Mouse (Mus musculus) C2C12 (cell line): Measurements from ENCODE around the gene Rplp2. TPM values are rescaled to one million over a fixed set of nuclear protein-coding genes. Genes with fewer than 3 reads are reported as not detected.
A peak's percentile ranks its signal among the peaks of the same experiment; 100 is the strongest.

Source experiments
- H3K27me3 ChIP-seq: one replicate; pipeline ENCODE4 v1.6.1; 2011; ENCODE audit not compliant: control insufficient read depth, insufficient read depth, insufficient read length
- H3K36me3 ChIP-seq: one replicate; pipeline ENCODE4 v1.6.1; 2011; ENCODE audit not compliant: control insufficient read depth, insufficient read depth
- H3K4me3 ChIP-seq: one replicate; pipeline ENCODE4 v1.5.1; 2011; ENCODE audit warnings: mild to moderate bottlenecking, control low read depth; ENCODE audit not compliant: poor library complexity, insufficient read depth, severe bottlenecking
- H3K79me2 ChIP-seq: one replicate; pipeline ENCODE4 v1.6.1; 2011; ENCODE audit not compliant: control insufficient read depth, insufficient read depth
- H3K79me3 ChIP-seq: one replicate; pipeline ENCODE4 v1.6.1; 2011; ENCODE audit warnings: low read depth, control low read depth
- H3ac ChIP-seq: one replicate; pipeline ENCODE3; 2011; ENCODE audit warnings: low read depth; ENCODE audit not compliant: control insufficient read depth, insufficient read length
- CEBPB ChIP-seq: IDR thresholded peaks from one replicate; pipeline ENCODE4 v1.6.1; 2011; ENCODE audit warnings: low read depth, mild to moderate bottlenecking, control low read depth, moderate library complexity
- CTCF ChIP-seq: IDR thresholded peaks from one replicate; pipeline ENCODE4 v1.5.1; 2011; ENCODE audit not compliant: control insufficient read depth, insufficient read depth, insufficient read length
- FOSL1 ChIP-seq: IDR thresholded peaks from one replicate; pipeline ENCODE4 v1.8.0; 2011; ENCODE audit warnings: mild to moderate bottlenecking, low read length; ENCODE audit not compliant: poor library complexity, insufficient read depth, severe bottlenecking
- MAX ChIP-seq: IDR thresholded peaks from one replicate; pipeline ENCODE4 v1.6.1; 2011; ENCODE audit warnings: mild to moderate bottlenecking, control low read depth
- MYOD1 ChIP-seq: IDR thresholded peaks from one replicate; pipeline ENCODE4 v1.6.1; 2011; ENCODE audit warnings: low read depth; ENCODE audit not compliant: control insufficient read depth, insufficient read length
- MYOG ChIP-seq: IDR thresholded peaks from one replicate; pipeline ENCODE4 v1.6.1; 2011; ENCODE audit not compliant: control insufficient read depth, insufficient read length; ENCODE audit errors: extremely low read depth
- USF1 ChIP-seq: IDR thresholded peaks from one replicate; pipeline ENCODE4 v1.6.1; 2011; ENCODE audit warnings: low read depth, mild to moderate bottlenecking, control low read depth, moderate library complexity
- polyA plus RNA-seq: library from polyadenylated mRNA; unstranded; fragments of >200 nt; fragmentation: generic; extraction: Trizol; gene quantifications from one replicate; pipeline ENCODE4 v1.2.1, GENCODE M21; 2012; ENCODE audit warnings: missing spikeins

The Rplp2 gene
- polyA plus RNA-seq, 1 experiment = 4,785 TPM

DNA sequence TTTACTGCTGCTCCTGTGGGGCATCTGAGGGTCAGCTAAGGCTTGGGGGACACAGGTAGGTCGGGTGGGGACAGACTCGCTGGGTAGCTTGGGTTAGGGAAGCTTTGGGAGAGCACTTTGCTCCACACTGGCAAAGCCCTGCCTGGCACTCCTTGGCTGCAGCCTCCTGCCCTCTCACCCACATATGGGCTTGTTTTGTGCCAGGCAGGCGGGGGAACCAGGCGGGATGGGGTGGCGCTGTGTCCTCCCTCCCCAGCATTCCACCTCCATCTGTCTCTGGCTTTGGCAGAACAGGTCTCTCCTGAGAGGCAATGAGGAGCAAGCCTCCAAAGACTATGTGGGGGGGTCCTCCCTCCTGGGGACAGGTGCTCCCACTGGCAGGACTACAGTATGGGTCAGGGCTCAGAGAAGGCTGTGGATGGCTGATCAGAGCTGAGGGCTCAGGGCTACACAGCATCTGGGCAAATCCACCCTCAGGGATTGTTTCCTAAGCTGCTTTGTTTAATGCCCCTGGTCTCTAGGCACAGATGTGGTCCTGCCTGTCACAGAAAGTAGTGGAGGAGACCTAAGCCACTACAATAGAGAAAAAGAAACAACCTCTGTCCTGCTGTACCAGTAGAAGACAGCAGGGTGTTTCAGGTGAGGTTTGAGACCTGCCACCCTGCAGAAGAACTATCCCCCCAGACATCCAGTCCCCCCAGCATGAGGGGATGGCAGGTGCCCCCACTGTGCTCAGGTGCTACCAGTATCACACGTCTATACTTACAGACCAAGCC, 14.2 kb upstream of the Rplp2 start:
- Histone ChIP-seq H3K36me3 (peaks cover 7% of the 10 kb centered on the region), H3K79me2 (peaks cover 28% of the 10 kb centered on the region), H3K4me3 (no peak overlapping the region), H3K27me3 (no peaks in the 10 kb centered on the region), H3ac (no peak overlapping the region), H3K79me3 (peaks cover 7% of the 10 kb centered on the region)
- TF ChIP-seq CTCF = no peak
- no peak for TF ChIP-seq FOSL1
- no peak for TF ChIP-seq MAX
- no peak for TF ChIP-seq CEBPB
- no peak for TF ChIP-seq USF1
- no peak for TF ChIP-seq MYOG

GRCm38 (mm10) chr7:141433517-141434400, 13.4 kb upstream of the Rplp2 start:
- Histone ChIP-seq H3ac (no peak overlapping the region), H3K79me3 (peaks cover 7% of the 10 kb centered on the region), H3K36me3 (peaks cover 15% of the 10 kb centered on the region), H3K27me3 (no peaks in the 10 kb centered on the region), H3K4me3 (no peak overlapping the region), H3K79me2 (peaks cover 28% of the 10 kb centered on the region)
- TF ChIP-seq CTCF (no peak), FOSL1 (no peak), MYOD1 (no peak), MYOG (no peak), CEBPB (no peak), MAX (no peak), USF1 (no peak)

DNA sequence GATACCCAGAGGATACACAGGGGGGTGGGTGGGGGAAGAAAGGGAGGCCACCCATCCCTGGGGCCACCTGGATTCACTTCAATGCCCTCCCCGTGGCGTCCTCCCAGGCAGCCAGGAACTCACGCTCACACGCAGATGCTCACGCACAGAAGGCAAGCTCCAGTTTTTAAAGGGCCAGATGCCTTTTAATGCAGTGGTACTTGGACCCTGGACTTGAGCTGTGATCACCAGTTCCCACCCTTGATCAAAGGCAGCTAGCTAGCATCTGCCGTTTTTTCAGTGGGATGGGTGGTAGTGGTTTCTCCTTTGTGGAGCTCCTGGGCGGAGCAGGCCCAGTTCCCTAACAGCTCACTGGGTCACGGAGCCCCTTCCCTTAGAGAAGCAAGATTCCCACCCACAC, 12.7 kb upstream of the Rplp2 start:
- peaks cover 21% of the 10 kb centered on the region for H3K36me3 ChIP-seq
- peaks cover 28% of the 10 kb centered on the region for H3K79me2 ChIP-seq
- H3K79me3 ChIP-seq = peaks cover 7% of the 10 kb centered on the region
- no peak overlapping the region for H3K4me3 ChIP-seq
- TF ChIP-seq CEBPB = no peak
- TF ChIP-seq MYOG = no peak
- TF ChIP-seq MYOD1 = no peak
- TF ChIP-seq MAX = no peak
- TF ChIP-seq FOSL1 = no peak
- TF ChIP-seq CTCF = no peak
- TF ChIP-seq USF1 = no peak
- no peak overlapping the region for H3ac ChIP-seq
- H3K27me3 ChIP-seq = no peaks in the 10 kb centered on the region

GRCm38 (mm10) chr7:141435129-141435855, 11.9 kb upstream of the Rplp2 start:
- Histone ChIP-seq H3K79me3 (peaks cover 7% of the 10 kb centered on the region), H3K27me3 (no peaks in the 10 kb centered on the region), H3K36me3 (peaks cover 27% of the 10 kb centered on the region), H3K79me2 (peaks cover 28% of the 10 kb centered on the region), H3ac (peak overlapping the region; percentile 43), H3K4me3 (peak overlapping the region; percentile 11)
- TF ChIP-seq MYOD1 (no peak), USF1 (no peak), CTCF (no peak), MYOG (no peak), MAX (no peak), FOSL1 (no peak), CEBPB (no peak)

DNA sequence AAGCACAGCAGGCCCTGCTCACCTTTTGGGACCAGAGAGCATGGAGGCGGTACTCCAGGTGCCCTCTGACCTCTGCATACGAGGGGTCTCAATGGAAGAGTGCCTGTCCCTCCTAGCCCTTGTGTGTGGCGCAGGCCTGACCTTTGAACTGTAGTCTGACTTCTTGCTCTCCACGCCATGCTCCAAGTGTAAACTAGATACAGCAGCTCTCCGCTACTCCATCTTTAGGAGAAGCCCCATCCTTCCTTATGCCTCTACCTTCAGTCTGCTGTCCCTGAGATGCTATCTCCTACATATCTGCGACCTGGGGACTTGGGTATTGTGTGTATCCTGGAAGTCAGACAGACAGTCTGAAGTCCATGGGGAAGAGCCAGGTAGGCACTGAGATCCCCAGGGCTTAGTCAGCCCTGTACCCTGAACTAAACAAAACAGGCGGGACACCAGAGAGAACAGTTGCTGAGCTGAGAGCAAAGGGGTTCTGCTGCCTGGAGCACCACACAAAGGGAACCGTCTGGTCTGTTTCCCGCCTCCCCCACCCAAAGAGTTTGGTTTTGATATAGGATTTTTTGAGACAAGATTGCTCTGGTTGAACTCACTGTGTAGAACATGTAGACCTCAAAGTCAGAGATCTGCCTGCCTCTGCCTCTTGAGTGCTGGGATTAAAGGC, 11.2 kb upstream of the Rplp2 start:
- H3K36me3 ChIP-seq = peaks cover 31% of the 10 kb centered on the region
- H3K27me3 ChIP-seq = no peaks in the 10 kb centered on the region
- TF ChIP-seq MYOD1 (no peak), MAX (no peak), MYOG (no peak), FOSL1 (no peak), CEBPB (no peak), CTCF (no peak), USF1 (no peak)

More for the DNA sequence above, 11.2 kb upstream of the Rplp2 start:
- Histone ChIP-seq H3K4me3 (peak overlapping the region; percentile 11), H3ac (no peak overlapping the region), H3K79me3 (peaks cover 7% of the 10 kb centered on the region), H3K79me2 (peaks cover 32% of the 10 kb centered on the region)
